Mouse (Mus musculus): ENCODE measurements around the gene R3hcc1l. TPM values are rescaled to one million over a fixed set of nuclear protein-coding genes. Genes with fewer than 3 reads are reported as not detected.

Gene R3hcc1l
- polyA plus RNA-seq, 1 experiment from 2014 or later = 19.2 TPM

- Histone ChIP-seq H3K27me3 (ENCODE audit: control insufficient read depth, insufficient read depth, low read depth, low read length) (no peaks in the 10 kb centered on the region), H3K27ac (ENCODE audit: low read length) (no peak overlapping the region), H3K4me1 (replicated peaks; ENCODE audit: control insufficient read depth, insufficient read depth, low read length) (peaks cover 7% of the 10 kb centered on the region), H3K9ac (ENCODE audit: low read length) (peak overlapping the region; percentile 34; the same call in 1 of the 2 replicates), H3K4me3 (ENCODE audit: low read length) (no peak overlapping the region), H3K4me2 (ENCODE audit: low read depth, low read length) (peak overlapping the region; percentile 40), H3K9me3 (ENCODE audit: control insufficient read depth, low read length) (no peaks in the 10 kb centered on the region), H3K36me3 (ENCODE audit: control insufficient read depth, insufficient read depth, low read length) (no peaks in the 10 kb centered on the region)
- WGBS = 5% methylated on average over 8 of the region's 8 CpGs
- peak; percentile 74; the same call in 1 of the 2 replicates for ATAC-seq (ENCODE audit: low read depth)
These were observed 113.0 kb downstream of the R3hcc1l start for GRCm38 (mm10) chr19:42631541-42631961.

- H3K4me3 ChIP-seq (ENCODE audit: low read length) = no peak overlapping the region
These were observed 113.7 kb downstream of the R3hcc1l start for GRCm38 (mm10) chr19:42632301-42632700.

GRCm38 (mm10) chr19:42633650-42634049, 115.1 kb downstream of the R3hcc1l start:
- Histone ChIP-seq H3K36me3 (ENCODE audit: control insufficient read depth, insufficient read depth, low read length) (no peaks in the 10 kb centered on the region), H3K4me2 (ENCODE audit: low read depth, low read length) (no peak overlapping the region), H3K4me3 (ENCODE audit: low read length) (no peak overlapping the region), H3K4me1 (replicated peaks; ENCODE audit: control insufficient read depth, insufficient read depth, low read length) (peaks cover 9% of the 10 kb centered on the region), H3K27me3 (ENCODE audit: control insufficient read depth, insufficient read depth, low read depth, low read length) (no peaks in the 10 kb centered on the region), H3K9ac (ENCODE audit: low read length) (no peak overlapping the region), H3K27ac (ENCODE audit: low read length) (no peak overlapping the region), H3K9me3 (ENCODE audit: control insufficient read depth, low read length) (no peaks in the 10 kb centered on the region)
- ATAC-seq (ENCODE audit: low read depth) = no peak
- 76% methylated on average over 2 of the region's 2 CpGs for WGBS

More at GRCm38 (mm10) chr19:42632301-42632700, 113.7 kb downstream of the R3hcc1l start:
- Histone ChIP-seq H3K4me2 (ENCODE audit: low read depth, low read length) (no peak overlapping the region), H3K9me3 (ENCODE audit: control insufficient read depth, low read length) (no peaks in the 10 kb centered on the region), H3K4me1 (replicated peaks; ENCODE audit: control insufficient read depth, insufficient read depth, low read length) (peaks cover 7% of the 10 kb centered on the region), H3K27me3 (ENCODE audit: control insufficient read depth, insufficient read depth, low read depth, low read length) (no peaks in the 10 kb centered on the region), H3K27ac (ENCODE audit: low read length) (no peak overlapping the region), H3K36me3 (ENCODE audit: control insufficient read depth, insufficient read depth, low read length) (no peaks in the 10 kb centered on the region), H3K9ac (ENCODE audit: low read length) (no peak overlapping the region)
- no peak for ATAC-seq (ENCODE audit: low read depth)
- WGBS = 66% methylated on average over 4 of the region's 4 CpGs

GRCm38 (mm10) chr19:42636631-42637030, 118.1 kb downstream of the R3hcc1l start:
- 38% methylated on average over 11 of the region's 11 CpGs for WGBS
- Histone ChIP-seq H3K27me3 (ENCODE audit: control insufficient read depth, insufficient read depth, low read depth, low read length) (no peaks in the 10 kb centered on the region), H3K36me3 (ENCODE audit: control insufficient read depth, insufficient read depth, low read length) (no peaks in the 10 kb centered on the region), H3K27ac (ENCODE audit: low read length) (no peak overlapping the region), H3K4me1 (replicated peaks; ENCODE audit: control insufficient read depth, insufficient read depth, low read length) (peaks cover 13% of the 10 kb centered on the region), H3K9me3 (ENCODE audit: control insufficient read depth, low read length) (no peaks in the 10 kb centered on the region), H3K4me3 (ENCODE audit: low read length) (no peak overlapping the region), H3K9ac (ENCODE audit: low read length) (no peak overlapping the region), H3K4me2 (ENCODE audit: low read depth, low read length) (no peak overlapping the region)
- peak; percentile 31; the same call in 1 of the 2 replicates for ATAC-seq (ENCODE audit: low read depth)

GRCm38 (mm10) chr19:42638604-42639481, 120.3 kb downstream of the R3hcc1l start:
- Histone ChIP-seq H3K4me1 (replicated peaks; ENCODE audit: control insufficient read depth, insufficient read depth, low read length) (peaks cover 11% of the 10 kb centered on the region), H3K4me2 (ENCODE audit: low read depth, low read length) (no peak overlapping the region), H3K9ac (ENCODE audit: low read length) (no peak overlapping the region), H3K27me3 (ENCODE audit: control insufficient read depth, insufficient read depth, low read depth, low read length) (no peaks in the 10 kb centered on the region), H3K36me3 (ENCODE audit: control insufficient read depth, insufficient read depth, low read length) (no peaks in the 10 kb centered on the region), H3K4me3 (ENCODE audit: low read length) (no peak overlapping the region), H3K27ac (ENCODE audit: low read length) (no peak overlapping the region), H3K9me3 (ENCODE audit: control insufficient read depth, low read length) (no peaks in the 10 kb centered on the region)
- 26% methylated on average over 8 of the region's 8 CpGs for WGBS
- peak; percentile 52 for ATAC-seq (ENCODE audit: low read depth)

- Histone ChIP-seq H3K4me3 (ENCODE audit: low read length) (no peak overlapping the region), H3K9ac (ENCODE audit: low read length) (no peak overlapping the region), H3K4me2 (ENCODE audit: low read depth, low read length) (no peak overlapping the region), H3K27ac (ENCODE audit: low read length) (no peak overlapping the region), H3K36me3 (ENCODE audit: control insufficient read depth, insufficient read depth, low read length) (no peaks in the 10 kb centered on the region), H3K4me1 (replicated peaks; ENCODE audit: control insufficient read depth, insufficient read depth, low read length) (peaks cover 11% of the 10 kb centered on the region), H3K27me3 (ENCODE audit: control insufficient read depth, insufficient read depth, low read depth, low read length) (no peaks in the 10 kb centered on the region), H3K9me3 (ENCODE audit: control insufficient read depth, low read length) (no peaks in the 10 kb centered on the region)
- ATAC-seq (ENCODE audit: low read depth) = no peak
- 50% methylated on average over 8 of the region's 8 CpGs for WGBS
These were observed 121.0 kb downstream of the R3hcc1l start for GRCm38 (mm10) chr19:42639544-42639943.

- Histone ChIP-seq H3K4me2 (ENCODE audit: low read depth, low read length) (no peak overlapping the region), H3K36me3 (ENCODE audit: control insufficient read depth, insufficient read depth, low read length) (no peaks in the 10 kb centered on the region), H3K27me3 (ENCODE audit: control insufficient read depth, insufficient read depth, low read depth, low read length) (no peaks in the 10 kb centered on the region), H3K4me1 (replicated peaks; ENCODE audit: control insufficient read depth, insufficient read depth, low read length) (peaks cover 11% of the 10 kb centered on the region), H3K4me3 (ENCODE audit: low read length) (no peak overlapping the region), H3K9ac (ENCODE audit: low read length) (no peak overlapping the region), H3K27ac (ENCODE audit: low read length) (no peak overlapping the region), H3K9me3 (ENCODE audit: control insufficient read depth, low read length) (no peaks in the 10 kb centered on the region)
- 79% methylated on average over 9 of the region's 9 CpGs for WGBS
- ATAC-seq (ENCODE audit: low read depth) = no peak
These were observed 121.7 kb downstream of the R3hcc1l start for GRCm38 (mm10) chr19:42640211-42640610.

Other genes starting within 250 kb of the R3hcc1l start
- 1.0 TPM in 2 replicates for gene Crtac1, start 87.0 kb upstream of the R3hcc1l start, polyA plus RNA-seq (2015; fragmentation: Nextera tagmentation; extraction: Ambion mirVana)
- 0.67 and 0.94 TPM in 2 replicates for gene Loxl4, start 94.1 kb downstream of the R3hcc1l start, polyA plus RNA-seq (2015; fragmentation: Nextera tagmentation; extraction: Ambion mirVana)
- gene Pyroxd2, start 234.0 kb downstream of the R3hcc1l start, polyA plus RNA-seq (2015; fragmentation: Nextera tagmentation; extraction: Ambion mirVana) = 6.7 and 6.9 TPM in 2 replicates

All from lung, embryonic 16.5 days (tissue).